Mouse (Mus musculus): ENCODE measurements at regions not wholly inside any gene's neighbourhood (a gene's known extent, or its start where the extent isn't known, plus 50 kb on each side); places are given as distances from the start of the nearest gene placed in this dataset.

- WGBS: 88% methylated on average over 5 of the region's 5 CpGs
- no peak for ATAC-seq (replicated peaks)
- Histone ChIP-seq H3K9me3 (no peaks in the 10 kb centered on the region), H3K27ac (replicated peaks) (no peak overlapping the region), H3K36me3 (no peaks in the 10 kb centered on the region), H3K4me3 (no peak overlapping the region), H3K9ac (replicated peaks) (no peak overlapping the region), H3K4me2 (replicated peaks) (no peak overlapping the region), H3K4me1 (no peaks in the 10 kb centered on the region), H3K27me3 (no peaks in the 10 kb centered on the region)
These were observed 138.2 kb upstream of the Dio2 start for GRCm38 (mm10) chr12:90876230-90877005.

- no peak overlapping the region for H3K4me3 ChIP-seq
- no peak for ATAC-seq (replicated peaks)
- WGBS: 94% methylated on average over 3 of the region's 3 CpGs
- no peaks in the 10 kb centered on the region for H3K4me1 ChIP-seq
- no peaks in the 10 kb centered on the region for H3K27me3 ChIP-seq
- no peak overlapping the region for H3K9ac ChIP-seq (replicated peaks)
- H3K9me3 ChIP-seq: no peaks in the 10 kb centered on the region
- no peaks in the 10 kb centered on the region for H3K36me3 ChIP-seq
- H3K27ac ChIP-seq (replicated peaks): no peak overlapping the region
- H3K4me2 ChIP-seq (replicated peaks): no peak overlapping the region
These were observed 136.6 kb upstream of the Dio2 start for GRCm38 (mm10) chr12:90874840-90875239.

GRCm38 (mm10) chr12:90873959-90874358 is 135.7 kb upstream of the Dio2 start:
- H3K27ac ChIP-seq (replicated peaks): no peak overlapping the region
- ATAC-seq (replicated peaks): no peak
- 98% methylated on average over 3 of the region's 3 CpGs for WGBS
- H3K4me2 ChIP-seq (replicated peaks): no peak overlapping the region
- no peaks in the 10 kb centered on the region for H3K27me3 ChIP-seq
- no peaks in the 10 kb centered on the region for H3K4me1 ChIP-seq
- H3K9me3 ChIP-seq: no peaks in the 10 kb centered on the region
- H3K9ac ChIP-seq (replicated peaks): no peak overlapping the region
- no peaks in the 10 kb centered on the region for H3K36me3 ChIP-seq
- H3K4me3 ChIP-seq: no peak overlapping the region

- H3K4me3 ChIP-seq: no peak overlapping the region
These were observed 128.4 kb upstream of the Dio2 start for GRCm38 (mm10) chr12:90866597-90866996.

GRCm38 (mm10) chr12:90862632-90863031 is 124.4 kb upstream of the Dio2 start:
- Histone ChIP-seq H3K9me3 (no peaks in the 10 kb centered on the region), H3K4me2 (replicated peaks) (no peak overlapping the region), H3K4me1 (no peaks in the 10 kb centered on the region), H3K4me3 (no peak overlapping the region), H3K9ac (replicated peaks) (no peak overlapping the region), H3K36me3 (no peaks in the 10 kb centered on the region), H3K27ac (replicated peaks) (no peak overlapping the region), H3K27me3 (no peaks in the 10 kb centered on the region)
- ATAC-seq (replicated peaks): no peak
- WGBS: 88% methylated on average over 3 of the region's 3 CpGs

More at GRCm38 (mm10) chr12:90866597-90866996, 128.4 kb upstream of the Dio2 start:
- ATAC-seq (replicated peaks): no peak
- no peaks in the 10 kb centered on the region for H3K27me3 ChIP-seq
- WGBS: 86% methylated on average over 4 of the region's 4 CpGs
- H3K36me3 ChIP-seq: no peaks in the 10 kb centered on the region
- no peak overlapping the region for H3K4me2 ChIP-seq (replicated peaks)
- H3K27ac ChIP-seq (replicated peaks): no peak overlapping the region
- H3K9me3 ChIP-seq: no peaks in the 10 kb centered on the region
- no peaks in the 10 kb centered on the region for H3K4me1 ChIP-seq
- H3K9ac ChIP-seq (replicated peaks): no peak overlapping the region

GRCm38 (mm10) chr12:90857746-90858145 is 119.5 kb upstream of the Dio2 start:
- H3K4me1 ChIP-seq: no peaks in the 10 kb centered on the region
- no peak overlapping the region for H3K9ac ChIP-seq (replicated peaks)
- no peak overlapping the region for H3K4me2 ChIP-seq (replicated peaks)
- H3K9me3 ChIP-seq: 0 out of 2 replicates have a peak, but pooled peaks cover 3% of the 10 kb centered on the region
- H3K27ac ChIP-seq (replicated peaks): no peak overlapping the region
- H3K27me3 ChIP-seq: no peaks in the 10 kb centered on the region
- 71% methylated on average over 3 of the region's 3 CpGs for WGBS
- H3K4me3 ChIP-seq: no peak overlapping the region
- ATAC-seq (replicated peaks): no peak
- H3K36me3 ChIP-seq: no peaks in the 10 kb centered on the region

- no peaks in the 10 kb centered on the region for H3K27me3 ChIP-seq
- no peak for ATAC-seq (replicated peaks)
- no peaks in the 10 kb centered on the region for H3K4me1 ChIP-seq
- 38% methylated on average over 6 of the region's 6 CpGs for WGBS
- no peak overlapping the region for H3K27ac ChIP-seq (replicated peaks)
- H3K36me3 ChIP-seq: no peaks in the 10 kb centered on the region
- no peaks in the 10 kb centered on the region for H3K9me3 ChIP-seq
- no peak overlapping the region for H3K4me3 ChIP-seq
- H3K4me2 ChIP-seq (replicated peaks): no peak overlapping the region
- H3K9ac ChIP-seq (replicated peaks): no peak overlapping the region
These were observed 72.4 kb upstream of the Dio2 start for GRCm38 (mm10) chr12:90810666-90811065.

GRCm38 (mm10) chr12:90790562-90790961 is 52.3 kb upstream of the Dio2 start:
- WGBS: 97% methylated on average over 2 of the region's 2 CpGs
- Histone ChIP-seq H3K36me3 (no peaks in the 10 kb centered on the region), H3K4me3 (no peak overlapping the region), H3K27me3 (no peaks in the 10 kb centered on the region), H3K4me1 (no peaks in the 10 kb centered on the region), H3K9me3 (no peaks in the 10 kb centered on the region), H3K9ac (replicated peaks) (no peak overlapping the region), H3K27ac (replicated peaks) (no peak overlapping the region), H3K4me2 (replicated peaks) (no peak overlapping the region)
- ATAC-seq (replicated peaks): no peak

All from forebrain, embryonic 15.5 days (tissue).